Mouse (Mus musculus) forebrain, postnatal 0 days (tissue): Measurements from ENCODE around the gene Ucp2. TPM values are rescaled to one million over a fixed set of nuclear protein-coding genes. Genes with fewer than 3 reads are reported as not detected.

Experiments
- ATAC-seq: fragments of 200-750 bp; cut with Nextera tagmentation; 2 replicates; pipeline ENCODE4 v1.8.0; 2017; ENCODE audit warnings: mild to moderate bottlenecking, moderate library complexity
- DNase-seq: peaks from one replicate; pipeline ENCODE4 v3.0.0-alpha.2; 2015
- H3K27ac ChIP-seq: fragments of 300-500 bp; sonication (generic); 2 replicates; pipeline ENCODE4 v1.5.1; 2014; ENCODE audit warnings: low read depth, mild to moderate bottlenecking, antibody characterized with exemption, low read length, moderate library complexity, mixed read lengths
- H3K27me3 ChIP-seq: fragments of 300-500 bp; sonication (generic); 2 replicates; pipeline ENCODE4 v1.6.1; 2014; ENCODE audit warnings: mild to moderate bottlenecking, low read length, mixed read lengths; ENCODE audit not compliant: insufficient read depth
- H3K36me3 ChIP-seq: fragments of 300-500 bp; sonication (generic); 2 replicates; pipeline ENCODE4 v1.6.1; 2014; ENCODE audit warnings: mild to moderate bottlenecking, moderate library complexity; ENCODE audit not compliant: insufficient read depth
- H3K4me1 ChIP-seq: fragments of 300-500 bp; sonication (generic); 2 replicates; pipeline ENCODE4 v1.6.1; 2014; ENCODE audit warnings: antibody characterized with exemption; ENCODE audit not compliant: insufficient read depth
- H3K4me2 ChIP-seq: fragments of 300-500 bp; sonication (generic); 2 replicates; pipeline ENCODE4 v1.6.1; 2014; ENCODE audit warnings: low read depth, mild to moderate bottlenecking, moderate library complexity
- H3K4me3 ChIP-seq: fragments of 300-500 bp; sonication (generic); 2 replicates; pipeline ENCODE4 v1.5.1; 2014; ENCODE audit warnings: low read depth, low read length, mixed read lengths
- H3K9ac ChIP-seq: fragments of 300-500 bp; sonication (generic); 2 replicates; pipeline ENCODE4 v1.6.1; 2014; ENCODE audit warnings: mild to moderate bottlenecking
- H3K9me3 ChIP-seq: fragments of 300-500 bp; sonication (generic); 2 replicates; pipeline ENCODE4 v1.6.1; 2016; ENCODE audit warnings: low read length
- CTCF ChIP-seq: sonication (generic); IDR thresholded peaks from 2 replicates; pipeline ENCODE4 v1.5.1; 2016; ENCODE audit warnings: antibody characterized with exemption, control low read depth, low read depth
- WGBS: fragments of 180-500 bp; shearing (Covaris S2); extraction: QIAGEN DNeasy Blood & Tissue Kit; methylation state at CpG from one replicate; pipeline ENCODE4 v1.1.7; 2014; 5-methylcytosine and 5-hydroxymethylcytosine counted together
- polyA plus RNA-seq: library from polyadenylated mRNA; unstranded; fragments of >200 nt; fragmentation: Nextera tagmentation; extraction: Ambion mirVana; gene quantifications from 2 replicates; pipeline ENCODE4 v1.2.1, GENCODE M21; 2015
- total RNA-seq: library from RNA; depleted of rRNA; stranded (reverse); fragments of >200 nt; gene quantifications from 2 replicates; pipeline ENCODE4 v1.2.3, GENCODE M21; 2014

The Ucp2 gene
- total and polyA plus RNA-seq, 2 experiments from 2014 or later = 88.3 to 106 TPM

DNA sequence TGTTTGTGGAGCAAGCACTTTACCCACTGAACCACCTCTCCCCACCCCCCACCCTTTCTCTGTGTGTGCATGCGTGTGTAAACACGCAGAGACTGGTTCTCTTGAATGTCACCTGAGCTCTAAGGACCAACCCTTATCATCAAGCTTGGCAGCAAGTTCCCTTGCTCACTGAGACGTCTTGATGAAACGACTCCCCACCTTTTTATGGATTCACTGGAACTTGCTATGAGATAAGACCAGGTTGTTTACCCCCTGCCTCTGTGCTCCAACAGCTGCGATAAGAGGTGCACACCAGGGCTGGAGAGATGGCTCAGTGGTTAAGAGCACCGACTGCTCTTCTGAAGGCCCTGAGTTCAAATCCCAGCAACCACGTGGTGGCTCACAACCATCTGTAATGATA lies 27.1 kb downstream of the Ucp2 start:
- Histone ChIP-seq H3K4me1 (no peaks in the 10 kb centered on the region), H3K4me2 (no peak overlapping the region), H3K4me3 (no peak overlapping the region), H3K27me3 (no peaks in the 10 kb centered on the region), H3K27ac (no peak overlapping the region), H3K9me3 (no peaks in the 10 kb centered on the region), H3K9ac (no peak overlapping the region), H3K36me3 (no peaks in the 10 kb centered on the region)
- no peak for DNase-seq
- WGBS = 73% methylated on average over 7 of the region's 7 CpGs
- TF ChIP-seq CTCF = no peak
- ATAC-seq = no peak

DNA sequence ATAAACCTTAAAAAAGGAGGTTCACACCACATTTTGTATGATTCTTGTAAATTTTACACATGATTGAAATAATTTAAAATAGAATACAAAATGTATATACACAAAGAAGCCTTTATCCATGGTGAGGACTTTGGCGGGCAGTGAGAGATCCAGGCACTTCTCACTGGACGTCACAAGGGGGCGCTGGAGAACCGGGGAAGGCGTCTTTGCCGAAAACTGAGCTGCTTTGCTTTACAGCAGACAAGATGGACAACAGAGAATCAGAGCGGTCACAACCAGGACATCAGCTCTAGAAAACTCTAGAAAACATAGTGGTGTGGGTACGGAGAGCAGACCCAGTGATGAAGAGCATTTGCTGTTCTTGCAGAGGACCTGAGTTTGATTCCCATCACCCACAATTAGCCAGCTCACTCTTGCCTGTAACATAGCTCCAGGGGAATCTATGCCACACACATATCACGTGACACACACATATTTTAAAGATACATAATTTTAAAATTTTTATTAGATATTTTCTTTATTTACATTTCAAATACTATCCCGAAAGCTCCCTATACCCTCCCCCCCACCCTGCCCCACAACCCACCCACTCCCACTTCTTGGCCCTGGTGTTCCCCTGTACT lies 27.6 kb downstream of the Ucp2 start:
- peak; percentile 93 for TF ChIP-seq CTCF
- H3K4me2 ChIP-seq = no peak overlapping the region
- 21% methylated on average over 10 of the region's 10 CpGs for WGBS

DNA sequence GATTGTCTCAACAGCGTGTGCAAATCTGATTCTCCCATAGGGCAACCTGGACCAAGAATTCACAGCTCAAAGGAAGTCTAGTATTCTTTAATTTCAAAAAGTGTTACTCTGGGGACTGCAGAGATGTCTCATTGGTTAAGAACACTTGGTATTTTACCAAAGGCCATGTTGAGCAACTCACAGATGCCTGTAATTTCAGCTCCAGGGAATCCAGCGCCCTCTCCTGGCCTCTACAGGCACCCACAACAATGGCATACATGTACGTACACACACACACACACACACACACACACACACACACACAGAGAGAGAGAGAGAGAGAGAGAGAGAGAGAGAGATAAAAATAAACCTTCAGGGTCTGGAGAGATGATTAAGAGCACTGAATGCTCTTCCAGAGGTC lies 29.1 kb downstream of the Ucp2 start:
- DNase-seq (no peak), ATAC-seq (no peak)
- no peak overlapping the region for H3K4me2 ChIP-seq
- H3K27ac ChIP-seq = no peak overlapping the region
- no peaks in the 10 kb centered on the region for H3K4me1 ChIP-seq
- TF ChIP-seq CTCF = no peak
- no peak overlapping the region for H3K4me3 ChIP-seq
- H3K9me3 ChIP-seq = no peaks in the 10 kb centered on the region
- no peaks in the 10 kb centered on the region for H3K27me3 ChIP-seq
- no peaks in the 10 kb centered on the region for H3K36me3 ChIP-seq
- no peak overlapping the region for H3K9ac ChIP-seq
- WGBS = 73% methylated on average over 3 of the region's 3 CpGs

More for the DNA sequence above, 27.6 kb downstream of the Ucp2 start:
- Histone ChIP-seq H3K9ac (no peak overlapping the region), H3K4me1 (no peaks in the 10 kb centered on the region), H3K27me3 (no peaks in the 10 kb centered on the region), H3K4me3 (no peak overlapping the region), H3K9me3 (no peaks in the 10 kb centered on the region), H3K36me3 (no peaks in the 10 kb centered on the region), H3K27ac (no peak overlapping the region)
- DNase-seq (peak; percentile 84), ATAC-seq (peak; percentile 83)

DNA sequence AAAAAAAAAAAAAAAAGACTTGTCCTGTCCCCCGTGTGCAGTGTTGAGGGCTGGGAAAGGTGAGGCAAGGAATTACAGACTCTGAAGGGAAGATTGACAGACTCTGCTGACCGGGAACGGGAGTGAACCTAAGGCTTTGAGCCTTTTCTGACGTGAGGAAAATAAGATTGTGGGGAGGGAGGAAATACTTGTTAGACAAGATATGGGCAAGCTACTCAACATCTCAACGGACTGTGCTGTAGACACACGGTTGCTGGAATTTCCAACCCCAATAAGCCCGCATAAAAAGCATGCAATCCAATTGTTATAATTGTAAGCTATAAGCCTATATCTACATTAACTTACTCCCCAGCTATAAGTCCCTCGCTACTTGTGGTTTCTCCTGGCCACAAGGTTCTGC lies 31.5 kb downstream of the Ucp2 start:
- 76% methylated on average over 8 of the region's 8 CpGs for WGBS
- Histone ChIP-seq H3K4me2 (no peak overlapping the region), H3K4me1 (no peaks in the 10 kb centered on the region), H3K36me3 (no peaks in the 10 kb centered on the region), H3K9me3 (no peaks in the 10 kb centered on the region), H3K27ac (no peak overlapping the region), H3K9ac (no peak overlapping the region), H3K4me3 (no peak overlapping the region), H3K27me3 (no peaks in the 10 kb centered on the region)
- DNase-seq (no peak), ATAC-seq (no peak)
- no peak for TF ChIP-seq CTCF

DNA sequence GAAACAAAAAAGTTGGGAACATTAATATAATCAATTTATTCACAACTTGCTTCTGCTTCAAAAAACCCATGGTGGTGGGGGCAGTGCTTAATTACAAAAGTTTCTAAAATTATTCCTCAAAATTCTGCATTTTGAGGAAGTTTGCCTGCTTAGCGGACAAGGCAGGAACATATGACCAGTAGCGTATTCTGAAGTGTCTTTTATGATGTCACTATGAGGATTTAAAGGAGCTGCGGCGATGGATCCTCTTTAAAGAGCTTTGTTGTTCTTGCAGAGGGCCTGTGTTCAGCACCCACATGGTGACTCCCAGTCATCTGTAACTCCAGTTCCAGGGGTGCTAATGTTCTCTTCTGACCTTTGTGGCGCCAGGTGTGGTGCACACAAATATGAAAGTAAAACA lies 37.6 kb downstream of the Ucp2 start:
- TF ChIP-seq CTCF = no peak
- no peak overlapping the region for H3K9ac ChIP-seq
- no peaks in the 10 kb centered on the region for H3K27me3 ChIP-seq
- ATAC-seq (no peak), DNase-seq (no peak)
- no peak overlapping the region for H3K4me3 ChIP-seq
- no peak overlapping the region for H3K27ac ChIP-seq
- H3K36me3 ChIP-seq = no peaks in the 10 kb centered on the region
- 91% methylated on average over 5 of the region's 5 CpGs for WGBS
- no peak overlapping the region for H3K4me2 ChIP-seq
- H3K4me1 ChIP-seq = no peaks in the 10 kb centered on the region
- H3K9me3 ChIP-seq = no peaks in the 10 kb centered on the region

DNA sequence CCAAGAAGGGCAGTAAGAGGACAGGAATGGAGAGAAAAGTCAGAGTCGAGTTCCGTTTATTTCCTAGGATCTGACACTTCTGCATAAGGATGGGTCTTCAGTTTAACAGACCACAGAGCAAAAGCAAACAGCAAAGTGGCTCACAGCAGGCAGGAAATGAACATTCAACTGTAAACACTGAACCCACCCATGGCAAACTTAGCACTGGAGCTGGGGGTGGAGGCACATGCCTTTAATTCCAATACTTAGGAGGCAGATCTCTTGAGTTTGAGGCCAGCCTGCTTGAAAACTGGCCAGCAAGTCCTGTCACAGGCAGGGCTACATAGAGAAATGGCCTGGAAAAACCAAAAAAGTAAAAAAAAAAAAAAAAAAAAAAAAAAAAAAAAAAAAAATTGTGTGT lies 40.4 kb downstream of the Ucp2 start:
- no peak overlapping the region for H3K4me3 ChIP-seq
- H3K9me3 ChIP-seq = no peaks in the 10 kb centered on the region
- H3K9ac ChIP-seq = no peak overlapping the region
- H3K4me1 ChIP-seq = peaks cover 5% of the 10 kb centered on the region; the same call in 1 of the 2 replicates
- no peak overlapping the region for H3K4me2 ChIP-seq
- no peak overlapping the region for H3K27ac ChIP-seq
- H3K27me3 ChIP-seq = no peaks in the 10 kb centered on the region
- H3K36me3 ChIP-seq = no peaks in the 10 kb centered on the region
- TF ChIP-seq CTCF = no peak
- WGBS = 78% methylated on average over 2 of the region's 2 CpGs
- DNase-seq = no peak
- no peak for ATAC-seq

DNA sequence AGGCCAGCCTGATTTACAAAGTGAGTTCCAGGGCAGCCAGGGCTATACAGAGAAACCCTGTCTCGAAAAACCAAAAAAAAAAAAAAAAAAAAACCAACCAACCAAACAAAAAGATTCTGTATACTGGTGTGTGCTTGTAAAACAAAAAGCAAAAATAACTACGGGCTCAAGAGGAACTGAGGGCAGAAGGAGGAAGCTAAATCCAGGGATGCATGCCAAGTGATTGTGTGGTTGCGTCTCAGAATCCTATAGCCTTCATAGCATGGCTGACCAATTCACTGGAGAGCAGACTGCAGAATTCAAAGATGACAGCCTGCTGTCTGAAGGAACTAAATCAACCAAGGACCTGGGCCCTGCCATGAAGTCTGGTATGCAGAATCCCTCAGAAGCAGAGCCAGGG lies 41.1 kb downstream of the Ucp2 start:
- no peaks in the 10 kb centered on the region for H3K9me3 ChIP-seq
- H3K4me3 ChIP-seq = no peak overlapping the region
- H3K27me3 ChIP-seq = no peaks in the 10 kb centered on the region
- peaks cover 3% of the 10 kb centered on the region for H3K36me3 ChIP-seq
- no peak overlapping the region for H3K4me2 ChIP-seq
- H3K4me1 ChIP-seq = peaks cover 5% of the 10 kb centered on the region; the same call in 1 of the 2 replicates
- WGBS = 75% methylated on average over 3 of the region's 3 CpGs
- TF ChIP-seq CTCF = no peak
- no peak for ATAC-seq
- H3K27ac ChIP-seq = no peak overlapping the region
- H3K9ac ChIP-seq = no peak overlapping the region
- DNase-seq = no peak
